23 mouse cellular contexts compared by ENCODE assay signal in the genomic region with DNA sequence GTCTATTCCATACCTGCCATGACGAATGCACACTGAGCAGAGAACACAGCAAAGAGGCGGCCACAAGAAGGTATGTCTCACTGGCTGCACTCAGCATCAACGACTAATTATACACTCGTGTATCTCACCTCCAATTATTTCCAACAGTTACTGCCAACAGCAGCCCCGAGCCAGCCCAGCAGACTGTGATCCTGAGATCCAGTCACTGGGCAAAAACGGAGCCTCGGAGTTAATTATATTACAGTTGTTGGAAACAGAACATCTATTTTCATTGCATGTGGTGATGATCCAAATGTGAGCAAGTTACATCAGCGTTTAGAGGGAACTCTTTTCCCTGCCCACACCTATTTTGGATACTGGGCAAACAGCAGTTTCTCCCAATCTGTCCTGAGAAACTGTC. TPM values are rescaled to one million over a fixed set of nuclear protein-coding genes. Genes with fewer than 3 reads are reported as not detected.
DNase-seq lines count a peak whose midpoint lies in the region; ATAC-seq lines count a peak whose summit lies in the region.
"Had no signal": no experiment of that assay in that cellular context is flagged by ENCODE, and none has a peak within 500 bp of the region (broad histone marks: within the 10 kb centered on the region; RNA-seq: fewer than 3 reads in every experiment).

No protein-coding gene starts in this region.

- ATAC-seq in frontal cortex, adult (ENCODE audit: low TSS enrichment) = peak; percentile 92
- ATAC-seq in heart, embryonic 12.5 days (ENCODE audit: insufficient number of reproducible peaks, low FRiP score) = no peak
- ATAC-seq: forebrain, embryonic 14.5 days had no signal

- no peaks in the 10 kb centered on the region for H3K9me3 ChIP-seq in heart, embryonic 12.5 days (replicated peaks)
- H3K9me3 ChIP-seq: embryonic facial prominence, embryonic 10.5 days; liver, embryonic 13.5 days; lung, embryonic 15.5 days; midbrain, embryonic 12.5 days; neural tube, embryonic 15.5 days had no signal

- H3K36me3 ChIP-seq in heart, embryonic 12.5 days = no peaks in the 10 kb centered on the region
- H3K36me3 ChIP-seq: embryonic facial prominence, embryonic 10.5 days; liver, embryonic 13.5 days; lung, embryonic 15.5 days; midbrain, embryonic 12.5 days; neural tube, embryonic 15.5 days had no signal

- 77% methylated on average over 8 of the region's 8 CpGs for WGBS in heart, embryonic 12.5 days

- no peaks in the 10 kb centered on the region for H3K27me3 ChIP-seq in heart, embryonic 12.5 days (replicated peaks)
- H3K27me3 ChIP-seq: liver, embryonic 13.5 days; lung, embryonic 15.5 days; midbrain, embryonic 12.5 days; neural tube, embryonic 15.5 days had no signal

- H3K9ac ChIP-seq in heart, embryonic 12.5 days = no peak overlapping the region
- H3K9ac ChIP-seq: liver, embryonic 13.5 days; lung, embryonic 15.5 days; midbrain, embryonic 12.5 days; neural tube, embryonic 15.5 days had no signal

- no peaks in the 10 kb centered on the region for H3K4me1 ChIP-seq in heart, embryonic 12.5 days (replicated peaks)
- H3K4me1 ChIP-seq: embryonic facial prominence, embryonic 10.5 days; liver, embryonic 13.5 days; lung, embryonic 15.5 days; midbrain, embryonic 12.5 days; neural tube, embryonic 15.5 days had no signal

- H3K27ac ChIP-seq in heart, embryonic 12.5 days (ENCODE audit: poor library complexity, severe bottlenecking) = no peak overlapping the region
- H3K27ac ChIP-seq: embryonic facial prominence, embryonic 10.5 days; liver, embryonic 13.5 days; lung, embryonic 15.5 days; midbrain, embryonic 12.5 days; neural tube, embryonic 15.5 days had no signal

- DNase-seq in frontal cortex, postnatal 25 days (ENCODE audit: low spot score in 2 of 2) = no peak
- peak; percentile 60 for DNase-seq in heart, adult 8-10 months (ENCODE audit: low spot score)
- DNase-seq in thymus, postnatal 4 days = peak; percentile 5
- DNase-seq in thymus, postnatal 0 days (ENCODE audit: low spot score) = no peak
- no peak for DNase-seq in embryo, embryonic 9.5 days (ENCODE audit: extremely low spot score)
- DNase-seq in cerebellum, postnatal 10 days = no peak
- DNase-seq: adrenal gland, adult 8-10 months; cerebellum, adult 11-12 months; cerebellum, postnatal 36 days; kidney, adult 2 months; kidney, postnatal 14 days; liver, embryonic 13.5 days; thymus, postnatal 36 days had no signal

- H3K4me3 ChIP-seq in heart, embryonic 12.5 days = no peak overlapping the region
- H3K4me3 ChIP-seq: embryonic facial prominence, embryonic 10.5 days; liver, embryonic 13.5 days; lung, embryonic 15.5 days; midbrain, embryonic 12.5 days; neural tube, embryonic 15.5 days had no signal

- no peak overlapping the region for H3K4me2 ChIP-seq in heart, embryonic 12.5 days
- H3K4me2 ChIP-seq: liver, embryonic 13.5 days; lung, embryonic 15.5 days; midbrain, embryonic 12.5 days; neural tube, embryonic 15.5 days had no signal

RNA-seq across cellular contexts. Expression of gene Sult6b2, which starts 46.1 kb away (rescaled TPM):
- under 1 TPM in 1 of 4 experiments, not detected in 3; 0.24 TPM for total RNA-seq in heart, adult 8-10 months (2022)
- polyA plus RNA-seq in heart, embryonic 12.5 days (2016; fragmentation: Nextera tagmentation; extraction: Ambion mirVana) = 0.08 and 0.21 TPM in 2 replicates
- 0.14 TPM in 1 of 2 replicates, not detected in the other for polyA plus RNA-seq in thymus, postnatal 0 days (2015; fragmentation: Nextera tagmentation; extraction: Ambion mirVana)
- total RNA-seq: adrenal gland, adult 8-10 months; gastrocnemius, postnatal 4 days; hematopoietic stem cell, adult 5-6 weeks; MEL had no signal
- polyA plus RNA-seq: embryonic facial prominence, embryonic 10.5 days; kidney, adult 2 months; liver, embryonic 13.5 days; lung, embryonic 15.5 days; midbrain, embryonic 12.5 days had no signal

Comparison
In these comparisons a context has a peak if more than half of its experiments do, and no peak if none do; other contexts are left out.
1. DNase-seq: peak in heart, adult 8-10 months (single experiment) and thymus, postnatal 4 days (single experiment); none in frontal cortex, postnatal 25 days (0 of 2), thymus, postnatal 0 days (single experiment), embryo, embryonic 9.5 days (single experiment) and cerebellum, postnatal 10 days (0 of 2).